Mouse (Mus musculus) CH12.LX (cell line): ENCODE results near the gene Tsr2. TPM values are rescaled to one million over a fixed set of nuclear protein-coding genes. Genes with fewer than 3 reads are reported as not detected.

Experiments used
- DNase-seq: peaks from one replicate; pipeline ENCODE4 v3.0.0-alpha.2; 2013; ENCODE audit errors: extremely low read depth
- H3K27ac ChIP-seq: 2 replicates; pipeline ENCODE4 v1.5.1; 2012; ENCODE audit warnings: low read depth, mild to moderate bottlenecking, control low read depth, moderate library complexity; ENCODE audit not compliant: insufficient read depth
- H3K27me3 ChIP-seq: replicated peaks from 2 replicates; pipeline ENCODE3; 2012; ENCODE audit warnings: inconsistent platforms
- H3K36me3 ChIP-seq, 2 experiments: replicated peaks in 1 of 2; 2 replicates each; pipeline versions ENCODE3 to v1.6.1; 2012; ENCODE audit warnings: inconsistent platforms in 1 of 2, low read length in 1 of 2, mild to moderate bottlenecking in 1 of 2, mixed read lengths in 1 of 2, moderate library complexity in 1 of 2; ENCODE audit not compliant: control insufficient read depth in 1 of 2, insufficient read depth in 1 of 2
- H3K4me1 ChIP-seq, 2 experiments: 2 replicates each; pipeline ENCODE4 v1.6.1; 2012; ENCODE audit warnings: inconsistent platforms in 1 of 2, moderate library complexity in 1 of 2; ENCODE audit not compliant: insufficient read depth in 2 of 2, control insufficient read depth in 1 of 2
- H3K4me2 ChIP-seq: 2 replicates; pipeline ENCODE4 v1.6.1; 2012; ENCODE audit warnings: low read depth, mild to moderate bottlenecking, control low read depth; ENCODE audit not compliant: poor library complexity, insufficient read depth, severe bottlenecking
- H3K4me3 ChIP-seq, 3 experiments: fragments of 150-350 bp in 1 of 3; sonication (generic) in 1 of 3; replicated peaks in 1 of 3; 2 replicates each; pipeline versions ENCODE3 to v1.5.1; 2011 to 2012; ENCODE audit warnings: low read depth in 2 of 3, low read length in 2 of 3, mild to moderate bottlenecking in 2 of 3, moderate library complexity in 2 of 3, control low read depth in 1 of 3, improper control_type of control experiment in 1 of 3, inconsistent platforms in 1 of 3, mixed read lengths in 1 of 3; ENCODE audit not compliant: poor library complexity in 1 of 3
- H3K79me2 ChIP-seq: replicated peaks from 2 replicates; pipeline ENCODE4 v1.6.1; 2012; ENCODE audit warnings: mild to moderate bottlenecking, moderate library complexity; ENCODE audit not compliant: control insufficient read depth, poor library complexity, insufficient read depth, severe bottlenecking; ENCODE audit errors: extremely low read depth
- H3K9ac ChIP-seq: 2 replicates; pipeline ENCODE4 v1.6.1; 2012; ENCODE audit warnings: low read depth, mild to moderate bottlenecking, control low read depth, moderate library complexity; ENCODE audit not compliant: insufficient read depth
- H3K9me3 ChIP-seq: replicated peaks from 2 replicates; pipeline ENCODE3; 2012; ENCODE audit warnings: low read length, inconsistent platforms, mixed read lengths
- BHLHE40 ChIP-seq: IDR thresholded peaks from 2 replicates; pipeline ENCODE4 v1.6.1; 2011; ENCODE audit warnings: mild to moderate bottlenecking, low read depth, low read length, improper control_type of control experiment
- CHD2 ChIP-seq: IDR thresholded peaks from 2 replicates; pipeline ENCODE4 v1.6.1; 2011; ENCODE audit warnings: low read length, improper control_type of control experiment
- CTCF ChIP-seq, 2 experiments: IDR thresholded peaks in 1 of 2; conservative IDR thresholded peaks in 1 of 2; 2 replicates each; pipeline ENCODE4 v1.5.1; 2011 to 2012; ENCODE audit warnings: low read depth in 2 of 2, low read length in 2 of 2, improper control_type of control experiment in 1 of 2, inconsistent platforms in 1 of 2, mild to moderate bottlenecking in 1 of 2, moderate library complexity in 1 of 2
- JUND ChIP-seq: conservative IDR thresholded peaks from 2 replicates; pipeline ENCODE4 v1.6.1; 2011; ENCODE audit warnings: low read depth, low read length, improper control_type of control experiment
- MYC ChIP-seq: IDR thresholded peaks from 2 replicates; pipeline ENCODE4 v1.6.1; 2011; ENCODE audit warnings: low read depth, mild to moderate bottlenecking, improper control_type of control experiment, low read length
- NRF1 ChIP-seq: IDR thresholded peaks from 2 replicates; pipeline ENCODE4 v1.6.1; 2014; ENCODE audit warnings: low read depth, mild to moderate bottlenecking, inconsistent platforms, low read length, improper control_type of control experiment, moderate library complexity
- POLR2A ChIP-seq: IDR thresholded peaks from 2 replicates; pipeline ENCODE4 v1.6.1; 2011; ENCODE audit warnings: low read depth, mild to moderate bottlenecking, improper control_type of control experiment, low read length
- POLR2AphosphoS2 ChIP-seq: IDR thresholded peaks from 2 replicates; pipeline ENCODE4 v1.6.1; 2011; ENCODE audit warnings: low read depth, low read length, improper control_type of control experiment
- RAD21 ChIP-seq: IDR thresholded peaks from 2 replicates; pipeline ENCODE4 v1.6.1; 2011; ENCODE audit warnings: low read depth, mild to moderate bottlenecking, low read length, improper control_type of control experiment, moderate library complexity
- SIN3A ChIP-seq: IDR thresholded peaks from 2 replicates; pipeline ENCODE4 v1.6.1; 2012; ENCODE audit warnings: low read length, improper control_type of control experiment, inconsistent platforms
- TBP ChIP-seq: conservative IDR thresholded peaks from 2 replicates; pipeline ENCODE4 v1.6.1; 2011; ENCODE audit warnings: low read depth, low read length, improper control_type of control experiment
- UBTF ChIP-seq: IDR thresholded peaks from 2 replicates; pipeline ENCODE4 v1.6.1; 2012; ENCODE audit warnings: low read depth, mild to moderate bottlenecking, inconsistent platforms, low read length, improper control_type of control experiment, moderate library complexity
- ZKSCAN1 ChIP-seq: IDR thresholded peaks from 2 replicates; pipeline ENCODE4 v1.6.1; 2012; ENCODE audit warnings: low read depth, inconsistent platforms, low read length, improper control_type of control experiment, borderline replicate concordance
- ZNF384 ChIP-seq: IDR thresholded peaks from 2 replicates; pipeline ENCODE4 v1.6.1; 2012; ENCODE audit warnings: low read depth, low read length, improper control_type of control experiment, inconsistent platforms
- dilution Hi-C: fragments of 300-500 bp; cut with MboI; formaldehyde crosslinking; loops from 2 replicates; pipeline ENCODE4 v1.14.3; 2020; ENCODE audit warnings: low sequenced_read_pairs; ENCODE audit not compliant: extremely low pct_unique_long_range_greater_than_20kb, extremely low pct_ligation_motif_present
- in situ Hi-C: fragments of 300-500 bp; cut with MboI; formaldehyde crosslinking; loops from 3 replicates; pipeline ENCODE4 v1.14.3; 2019; ENCODE audit warnings: low sequenced_read_pairs, low pct_ligation_motif_present, low pct_unique_long_range_greater_than_20kb, mixed read lengths
- polyA plus RNA-seq: library from polyadenylated mRNA; unstranded; fragments of >175 nt; gene quantifications from 2 replicates; pipeline ENCODE4 v1.2.1, GENCODE M21; 2012; ENCODE audit warnings: low read depth; ENCODE audit not compliant: insufficient read length
- total RNA-seq, 2 experiments: library from RNA; depleted of rRNA; stranded (reverse); fragments of 300-350 nt in 1 of 2; fragments of >200 nt in 1 of 2; gene quantifications; 2 replicates each; pipeline ENCODE4 v1.2.3; 2012 to 2014

The Tsr2 gene
- total and polyA plus RNA-seq, 3 experiments: 15.8 to 77.8 (median 44.5) TPM

- no peaks in the 10 kb centered on the region; a peak in 1 of 4 replicates for H3K4me1 ChIP-seq
- H3K4me2 ChIP-seq: peak overlapping the region; percentile 79
- TF ChIP-seq ZNF384 (no peak), JUND (no peak)
- no peaks in the 10 kb centered on the region for H3K9me3 ChIP-seq
- H3K79me2 ChIP-seq: no peaks in the 10 kb centered on the region
- no peaks in the 10 kb centered on the region for H3K27me3 ChIP-seq
- H3K4me3 ChIP-seq: peak overlapping the region; percentile 45 to 75 (median 53)
- no peak for DNase-seq
- in situ Hi-C loops (no loop called here), dilution Hi-C loops (no loop called here)
- H3K9ac ChIP-seq: peak overlapping the region; percentile 79
- no peaks in the 10 kb centered on the region for H3K36me3 ChIP-seq
- no peak overlapping the region for H3K27ac ChIP-seq
These were observed 48.8 kb downstream of the Tsr2 start for GRCm38 (mm10) chrX:151047431-151048058.

GRCm38 (mm10) chrX:151046777-151047430 is 49.4 kb downstream of the Tsr2 start:
- Histone ChIP-seq H3K36me3 (no peaks in the 10 kb centered on the region), H3K27ac (no peak overlapping the region), H3K9ac (peak overlapping the region; percentile 79), H3K4me3 (peak overlapping the region; percentile 45 to 75 (median 53)), H3K4me2 (peak overlapping the region; percentile 79), H3K27me3 (no peaks in the 10 kb centered on the region), H3K79me2 (no peaks in the 10 kb centered on the region), H3K9me3 (no peaks in the 10 kb centered on the region), H3K4me1 (no peaks in the 10 kb centered on the region; a peak in 1 of 4 replicates)
- DNase-seq: peak; percentile 56
- in situ Hi-C loops (no loop called here), dilution Hi-C loops (no loop called here)
- peak; percentile 22; the same call in 1 of the 2 replicates for TF ChIP-seq POLR2A
- TF ChIP-seq JUND: no peak

- Histone ChIP-seq H3K4me1 (no peaks in the 10 kb centered on the region; a peak in 1 of 4 replicates), H3K36me3 (no peaks in the 10 kb centered on the region), H3K79me2 (no peaks in the 10 kb centered on the region), H3K4me3 (peak overlapping the region in 1 of 3 experiments; percentile 53), H3K4me2 (peak overlapping the region; percentile 79; the same call in 1 of the 2 replicates), H3K27ac (no peak overlapping the region), H3K9ac (no peak overlapping the region), H3K27me3 (no peaks in the 10 kb centered on the region), H3K9me3 (no peaks in the 10 kb centered on the region)
- DNase-seq: no peak
- in situ Hi-C loops: no loop called here
- dilution Hi-C loops: no loop called here
- TF ChIP-seq SIN3A: no peak
- no peak for TF ChIP-seq RAD21
- no peak for TF ChIP-seq UBTF
- no peak for TF ChIP-seq BHLHE40
- TF ChIP-seq ZKSCAN1: no peak
- TF ChIP-seq TBP: no peak
- no peak for TF ChIP-seq CHD2
- no peak for TF ChIP-seq JUND
- no peak for TF ChIP-seq NRF1
- no peak for TF ChIP-seq CTCF (conservative IDR thresholded peaks at IDR 0.05 in 1 of 2, IDR thresholded peaks at IDR 0.05 in 1 of 2; ENCODE audit: low read depth in 2 of 2, low read length in 2 of 2)
- no peak for TF ChIP-seq POLR2AphosphoS2
- no peak for TF ChIP-seq MYC
These were observed 50.0 kb downstream of the Tsr2 start for GRCm38 (mm10) chrX:151046321-151046720.
